Mouse (Mus musculus): ENCODE data around the gene Zc3h7b.
A peak's percentile ranks its signal among the peaks of the same experiment; 100 is the strongest.

GRCm38 (mm10) chr15:81702306-81703093 lies 42.4 kb upstream of the Zc3h7b start:
- TF ChIP-seq MYC (IDR thresholded peaks at IDR 0.05; ENCODE audit: low read depth, low read length): no peak
- TF ChIP-seq CTCF (IDR thresholded peaks at IDR 0.05 in 2 of 3, conservative IDR thresholded peaks at IDR 0.05 in 1 of 3; ENCODE audit: control insufficient read depth in 1 of 3, insufficient read depth in 1 of 3, low read depth in 2 of 3, low read length in 3 of 3, poor library complexity in 1 of 3, severe bottlenecking in 1 of 3): no peak
- TF ChIP-seq SIN3A (IDR thresholded peaks at IDR 0.05; ENCODE audit: low read length): no peak
- no peak for TF ChIP-seq TCF12 (IDR thresholded peaks at IDR 0.05; ENCODE audit: low read depth, low read length)
- no peak for TF ChIP-seq USF1 (IDR thresholded peaks at IDR 0.05; ENCODE audit: low read depth, low read length)
- 0 out of 4 replicates have a peak, but pooled peaks of 1 of the 2 experiments have one; percentile 17 for TF ChIP-seq POLR2A (IDR thresholded peaks at IDR 0.05; ENCODE audit: control insufficient read depth in 1 of 2, insufficient read depth in 1 of 2, low read depth in 1 of 2, low read length in 2 of 2, poor library complexity in 1 of 2)
- TF ChIP-seq CHD1 (IDR thresholded peaks at IDR 0.05; ENCODE audit: low read depth, low read length): no peak
- no peak for TF ChIP-seq ZMIZ1 (IDR thresholded peaks at IDR 0.05; ENCODE audit: low read depth, low read length)
- TF ChIP-seq SMC3 (IDR thresholded peaks at IDR 0.05; ENCODE audit: low read depth, low read length): no peak
- TF ChIP-seq MAFK (IDR thresholded peaks at IDR 0.05; ENCODE audit: borderline replicate concordance, low read depth, low read length): no peak
- TF ChIP-seq POLR2AphosphoS2 (IDR thresholded peaks at IDR 0.05; ENCODE audit: low read length): peak; percentile 73
- TF ChIP-seq MXI1 (IDR thresholded peaks at IDR 0.05; ENCODE audit: low read depth, low read length): no peak
- TF ChIP-seq EP300 (IDR thresholded peaks at IDR 0.05; ENCODE audit: low read depth in 1 of 2, low read length in 2 of 2): no peak
- TF ChIP-seq GABPA (IDR thresholded peaks at IDR 0.05; ENCODE audit: low read depth, low read length): no peak
